Mouse (Mus musculus) layer of hippocampus, postnatal 25 days (tissue): ENCODE results near the gene Zfp800. TPM values are rescaled to one million over a fixed set of nuclear protein-coding genes. Genes with fewer than 3 reads are reported as not detected.

Experiments
- DNase-seq, 2 experiments: peaks; one replicate each; pipeline ENCODE4 v3.0.0; 2022; ENCODE audit warnings: mixed read lengths in 2 of 2, low spot score in 1 of 2; ENCODE audit errors: extremely low spot score in 1 of 2
- total RNA-seq, 2 experiments: library from RNA; stranded (reverse); gene quantifications; 2 replicates each; pipeline ENCODE4 v1.2.3; 2021

Zfp800 gene
- total RNA-seq, 2 experiments from 2014 or later = 20.9 to 24.2 TPM

GRCm38 (mm10) chr6:28318820-28319573 lies 78.8 kb downstream of the Zfp800 start:
- no peak for DNase-seq

DNA sequence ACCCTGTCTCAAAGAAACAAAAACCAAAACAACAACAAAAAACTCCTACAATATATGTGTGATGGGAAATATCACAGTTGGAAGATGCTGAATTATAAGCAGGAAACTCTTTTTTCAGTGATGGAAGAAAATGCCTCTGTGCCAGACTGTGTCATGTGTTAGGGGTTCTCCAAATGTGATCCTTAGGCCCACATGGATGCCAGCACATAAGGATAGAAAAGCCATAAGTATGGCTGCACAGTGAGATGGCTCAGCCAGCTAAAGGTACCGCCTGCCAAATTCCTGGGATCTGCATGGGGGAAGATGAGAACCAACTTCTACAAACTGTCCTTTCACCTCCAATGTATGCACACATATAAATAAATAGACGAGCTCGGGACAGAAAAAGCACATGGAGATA lies 82.6 kb downstream of the Zfp800 start:
- no peak for DNase-seq

DNA sequence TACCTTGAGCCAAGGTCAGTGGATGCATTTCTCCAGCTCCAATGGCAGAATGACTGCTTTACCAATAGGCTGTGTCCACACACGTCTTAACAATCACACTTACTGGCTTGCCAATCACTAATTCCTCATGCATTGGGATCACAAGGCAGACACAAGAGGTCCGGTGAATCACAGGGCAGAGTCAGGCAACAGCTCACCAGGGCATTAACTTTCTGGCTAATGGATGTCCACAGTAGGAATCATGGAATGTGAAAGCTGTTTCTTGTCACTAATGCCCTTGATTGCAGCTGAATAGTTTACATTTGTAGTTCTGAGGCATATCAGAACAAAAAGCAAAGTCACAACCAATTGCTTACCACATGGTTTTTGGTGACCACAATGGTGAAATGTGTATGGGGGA lies 85.7 kb downstream of the Zfp800 start:
- no peak for DNase-seq

- DNase-seq = no peak
Observed at GRCm38 (mm10) chr6:28309692-28310091, 88.1 kb downstream of the Zfp800 start.

DNA sequence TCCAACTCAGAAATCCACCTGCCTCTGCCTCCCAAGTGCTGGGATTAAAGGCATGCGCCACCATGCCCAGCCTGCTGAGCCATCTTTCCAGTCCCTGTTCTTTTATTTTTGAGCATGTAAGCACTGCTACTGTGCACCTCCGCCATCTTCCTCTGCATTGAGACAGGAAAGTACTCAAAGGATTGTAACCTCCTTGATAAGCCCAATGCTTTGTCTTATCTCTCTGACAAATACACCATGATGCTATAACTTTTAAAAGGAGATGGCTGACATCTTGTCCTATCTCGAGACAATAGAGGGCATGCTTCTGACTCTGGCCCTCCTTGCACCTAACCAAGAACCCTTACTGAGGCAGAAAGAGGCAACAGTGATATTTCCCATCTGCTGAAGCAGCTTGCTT lies 88.9 kb downstream of the Zfp800 start:
- DNase-seq = no peak

DNA sequence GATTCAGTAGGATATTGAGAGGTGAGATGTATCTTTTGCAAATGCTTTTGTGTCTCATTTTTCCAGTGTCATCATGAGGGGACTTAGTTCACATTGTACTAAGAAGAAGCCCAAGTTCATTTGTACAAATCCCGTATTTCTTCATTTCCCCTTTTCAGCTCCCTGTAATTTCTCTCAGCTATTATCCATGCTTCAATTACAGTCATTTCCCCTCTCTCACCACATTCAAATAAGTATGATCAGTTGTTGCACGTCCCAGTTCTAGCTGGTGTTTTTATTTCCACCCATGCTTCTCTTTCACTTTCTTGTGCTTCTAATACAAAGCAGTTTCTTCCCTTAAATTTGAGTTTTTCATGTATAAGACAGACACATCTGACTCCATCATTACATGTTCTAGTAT lies 91.1 kb downstream of the Zfp800 start:
- no peak for DNase-seq

- no peak for DNase-seq
Observed at GRCm38 (mm10) chr6:28296306-28296705, 101.5 kb downstream of the Zfp800 start.

GRCm38 (mm10) chr6:28295581-28295980 lies 102.2 kb downstream of the Zfp800 start:
- DNase-seq = no peak

GRCm38 (mm10) chr6:28292810-28293209 lies 105.0 kb downstream of the Zfp800 start:
- no peak for DNase-seq

GRCm38 (mm10) chr6:28279886-28280285 lies 117.9 kb downstream of the Zfp800 start:
- DNase-seq = peak; percentile 36 to 45

DNA sequence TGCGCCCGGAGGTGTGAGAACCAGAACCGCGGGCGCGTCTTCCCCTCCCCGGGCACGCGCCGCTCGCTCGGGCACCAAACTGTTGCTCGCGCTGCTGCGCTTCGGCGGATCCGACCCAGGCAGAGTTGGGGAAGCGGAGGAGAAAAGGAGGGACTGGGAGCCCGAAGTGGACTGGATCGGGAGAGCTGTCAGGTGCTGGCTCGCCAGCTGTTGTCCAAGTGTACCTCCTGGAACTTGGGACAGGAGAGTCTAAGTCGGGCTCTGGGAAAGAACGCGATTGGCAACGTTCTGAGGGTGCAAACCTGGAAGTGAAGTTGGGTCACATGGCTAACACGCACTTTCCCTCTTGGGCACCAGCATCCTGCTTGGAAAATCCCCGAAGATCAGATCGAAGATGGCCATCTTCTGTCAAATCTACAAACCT lies 135.6 kb downstream of the Zfp800 start:
- DNase-seq = no peak

DNA sequence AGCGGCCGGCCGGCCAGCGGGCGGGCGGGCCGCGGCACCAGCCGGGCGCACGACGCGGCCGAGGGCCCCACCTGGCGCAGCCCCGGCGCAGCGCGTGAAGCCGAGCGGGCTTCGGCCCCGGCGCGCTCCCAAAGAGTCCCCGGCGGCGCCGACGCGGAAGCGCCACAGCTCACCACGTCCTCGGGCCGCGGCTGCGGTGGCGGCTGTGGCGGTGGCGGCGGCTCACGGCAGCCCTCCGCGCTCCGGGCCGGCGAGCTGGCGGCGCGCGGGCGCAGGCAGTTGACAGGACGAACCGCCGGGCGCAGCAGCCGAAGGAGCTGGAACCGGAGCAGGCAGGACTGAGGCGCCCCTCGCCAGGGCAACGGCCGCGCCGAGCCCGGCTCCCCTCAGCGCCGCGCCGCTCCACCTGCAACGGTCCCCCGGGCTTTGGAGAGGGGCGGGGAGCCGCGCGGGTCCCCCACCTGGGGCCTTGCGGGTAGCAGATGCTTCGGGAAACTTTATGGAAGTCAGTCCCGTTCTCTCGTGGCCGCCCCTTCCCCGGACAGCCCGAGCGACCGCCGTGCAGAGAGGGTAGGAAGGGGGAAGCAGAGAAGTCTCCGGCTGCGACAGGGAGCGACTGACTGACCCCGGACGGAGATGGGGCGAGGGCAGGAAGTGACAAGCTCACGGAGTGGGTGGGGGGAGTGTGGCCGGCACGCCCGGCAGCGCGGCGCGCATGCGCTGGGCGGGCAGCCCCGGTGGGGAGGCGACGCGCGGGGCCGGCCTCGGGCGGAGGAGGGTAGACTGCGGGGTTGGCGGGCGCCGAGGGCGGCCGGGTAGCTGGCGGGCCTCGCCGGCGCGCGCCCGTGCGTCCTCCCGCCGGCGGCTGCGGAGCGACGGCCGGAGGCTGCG lies 136.3 kb downstream of the Zfp800 start:
- DNase-seq = peak; percentile 75 to 79

GRCm38 (mm10) chr6:28260425-28261191 lies 137.2 kb downstream of the Zfp800 start:
- DNase-seq = peak; percentile 15 to 28

- no peak for DNase-seq
Observed at GRCm38 (mm10) chr6:28259750-28260149, 138.1 kb downstream of the Zfp800 start.

- no peak for DNase-seq
Observed at GRCm38 (mm10) chr6:28258440-28258839, 139.4 kb downstream of the Zfp800 start.

GRCm38 (mm10) chr6:28257772-28258171 lies 140.0 kb downstream of the Zfp800 start:
- no peak for DNase-seq

DNA sequence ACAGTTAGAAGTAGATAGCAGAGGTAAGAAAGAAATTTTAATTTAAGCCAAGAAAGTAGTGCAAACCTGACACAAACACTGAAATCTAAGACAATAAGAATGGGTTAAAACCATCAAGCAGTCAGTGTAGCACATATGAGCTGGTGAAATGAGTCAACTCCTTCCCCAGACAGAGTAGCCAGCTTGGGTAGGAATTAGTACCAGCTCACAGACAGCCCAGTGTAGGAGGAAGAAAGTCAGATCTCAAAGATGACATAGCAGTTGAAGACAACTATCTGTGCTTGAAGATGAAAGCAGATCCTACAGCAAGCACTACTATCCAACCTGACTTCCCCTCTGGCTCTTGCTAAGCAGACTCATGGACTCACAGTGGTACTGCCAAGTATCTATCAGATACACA lies 145.0 kb downstream of the Zfp800 start:
- DNase-seq = no peak

DNA sequence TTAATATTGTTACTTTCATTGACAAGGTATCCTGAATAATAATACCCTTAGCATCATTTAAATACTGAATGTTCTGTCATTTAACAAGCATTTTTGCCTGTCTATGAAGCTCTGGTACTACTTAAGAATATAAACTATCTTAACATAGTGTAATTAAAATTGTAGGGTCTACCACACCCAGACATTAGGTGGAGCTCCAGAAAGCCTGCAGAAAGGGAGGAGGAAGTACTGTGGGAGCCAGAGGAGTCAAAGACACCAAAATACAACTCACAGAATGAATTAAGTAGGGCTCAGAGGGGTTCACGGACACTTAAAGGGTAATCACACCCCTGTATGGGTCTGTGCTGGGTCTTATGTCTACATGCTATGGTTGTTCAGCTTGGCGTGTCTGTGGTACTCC lies 149.6 kb downstream of the Zfp800 start:
- no peak for DNase-seq

DNA sequence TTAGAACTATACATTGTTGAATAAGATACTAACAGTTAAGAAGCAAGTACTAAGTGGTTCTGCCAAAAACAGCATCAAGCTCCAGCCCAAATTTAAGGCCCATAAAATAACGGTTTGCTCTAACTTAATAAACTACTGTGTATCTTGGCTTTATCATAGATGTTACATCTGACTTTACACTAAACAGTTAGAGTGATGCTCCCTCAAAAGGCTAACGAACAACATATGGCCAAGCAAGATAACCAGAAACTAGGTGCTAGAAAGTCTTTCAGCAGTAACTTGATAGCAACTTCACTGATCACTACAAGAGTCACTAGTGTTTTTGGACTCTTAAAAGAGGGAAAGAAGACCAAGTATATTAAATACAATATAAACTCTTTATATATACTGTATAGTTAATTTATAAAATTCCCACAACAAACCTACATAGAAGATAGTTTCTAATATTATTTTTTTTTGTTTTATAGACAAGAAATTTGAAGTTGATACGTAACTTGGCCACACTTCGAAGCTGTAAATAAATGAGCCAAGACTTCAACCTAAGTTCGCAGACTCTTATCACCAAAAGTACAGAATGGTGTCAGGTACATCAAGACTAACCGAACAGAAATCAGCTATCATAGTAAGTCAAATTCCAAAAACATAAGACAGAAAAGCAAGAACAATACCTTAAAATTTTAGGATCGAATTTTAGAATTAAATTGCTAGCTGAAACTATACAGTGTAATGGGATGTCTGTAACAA lies 165.0 kb downstream of the Zfp800 start:
- no peak for DNase-seq

DNA sequence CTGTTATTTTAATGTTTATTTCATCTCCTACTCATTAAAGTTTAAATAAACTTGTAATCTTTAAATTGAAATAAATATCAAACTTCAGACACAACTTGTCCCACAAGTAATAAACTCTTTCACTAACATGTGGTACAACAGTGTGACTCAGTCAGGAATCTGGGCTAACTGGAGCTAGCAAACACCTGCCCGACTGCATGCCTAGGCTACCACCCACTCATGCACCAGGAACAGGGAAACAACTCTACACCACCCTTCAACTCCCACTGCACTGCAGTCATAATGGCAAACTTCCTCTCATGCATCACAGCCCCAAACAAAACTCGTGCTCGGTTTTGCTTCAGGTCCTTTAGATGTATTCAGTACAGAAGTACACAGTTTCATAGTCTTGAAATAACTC lies 169.7 kb downstream of the Zfp800 start:
- no peak for DNase-seq
